Mouse (Mus musculus) layer of hippocampus, adult 9-10 months (tissue): ENCODE measurements around the gene Fam228b.
"Not testable (repeated sequence)": the region's sequence is repeated elsewhere in the genome, so short reads cannot be mapped to it uniquely, and the experiment has no call there.

Experiments
- DNase-seq: peaks from one replicate; pipeline ENCODE4 v3.0.0; 2022; ENCODE audit warnings: low spot score

The Fam228b gene

GRCm38 (mm10) chr12:4742183-4742582 lies 26.9 kb downstream of the Fam228b start:
- no peak for DNase-seq

- DNase-seq, result no peak
These were observed 28.2 kb downstream of the Fam228b start for GRCm38 (mm10) chr12:4740823-4741222.

DNA sequence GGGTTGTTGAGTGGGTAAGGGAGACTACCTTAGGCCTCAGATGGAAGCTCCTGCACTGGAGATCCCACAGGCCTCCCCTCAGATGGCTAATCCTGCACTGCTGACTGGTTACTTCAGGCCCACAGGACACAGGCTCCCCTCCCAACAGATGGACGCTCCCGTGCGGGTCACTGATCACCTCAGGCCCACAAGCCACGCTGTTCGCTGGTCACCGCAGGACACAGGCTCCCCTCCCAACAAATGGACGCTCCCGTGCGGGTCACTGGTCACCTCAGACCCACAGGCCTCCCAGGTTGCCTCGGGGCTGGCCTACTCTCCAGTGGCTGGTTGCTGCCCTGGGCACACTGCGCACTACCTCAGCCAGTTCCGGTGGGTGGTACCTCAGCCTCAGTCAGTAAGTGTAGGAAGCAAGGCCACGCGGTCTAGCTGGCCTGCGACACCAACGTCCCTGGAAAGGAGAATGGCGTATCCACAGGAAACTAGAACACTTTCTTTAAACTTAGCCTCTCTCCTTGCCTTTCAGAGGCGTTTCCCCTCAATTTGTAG lies 31.0 kb downstream of the Fam228b start, which contains the start of gene Fam228a:
Fam228a (minus strand) TSS at position 400 of the 546 bp plus-strand sequence.
- no peak for DNase-seq

GRCm38 (mm10) chr12:4732332-4732731 lies 36.7 kb downstream of the Fam228b start:
- DNase-seq, result no peak

GRCm38 (mm10) chr12:4731629-4732028 lies 37.4 kb downstream of the Fam228b start:
- DNase-seq, result no peak

GRCm38 (mm10) chr12:4729165-4729564 lies 39.9 kb downstream of the Fam228b start:
- no peak for DNase-seq

DNA sequence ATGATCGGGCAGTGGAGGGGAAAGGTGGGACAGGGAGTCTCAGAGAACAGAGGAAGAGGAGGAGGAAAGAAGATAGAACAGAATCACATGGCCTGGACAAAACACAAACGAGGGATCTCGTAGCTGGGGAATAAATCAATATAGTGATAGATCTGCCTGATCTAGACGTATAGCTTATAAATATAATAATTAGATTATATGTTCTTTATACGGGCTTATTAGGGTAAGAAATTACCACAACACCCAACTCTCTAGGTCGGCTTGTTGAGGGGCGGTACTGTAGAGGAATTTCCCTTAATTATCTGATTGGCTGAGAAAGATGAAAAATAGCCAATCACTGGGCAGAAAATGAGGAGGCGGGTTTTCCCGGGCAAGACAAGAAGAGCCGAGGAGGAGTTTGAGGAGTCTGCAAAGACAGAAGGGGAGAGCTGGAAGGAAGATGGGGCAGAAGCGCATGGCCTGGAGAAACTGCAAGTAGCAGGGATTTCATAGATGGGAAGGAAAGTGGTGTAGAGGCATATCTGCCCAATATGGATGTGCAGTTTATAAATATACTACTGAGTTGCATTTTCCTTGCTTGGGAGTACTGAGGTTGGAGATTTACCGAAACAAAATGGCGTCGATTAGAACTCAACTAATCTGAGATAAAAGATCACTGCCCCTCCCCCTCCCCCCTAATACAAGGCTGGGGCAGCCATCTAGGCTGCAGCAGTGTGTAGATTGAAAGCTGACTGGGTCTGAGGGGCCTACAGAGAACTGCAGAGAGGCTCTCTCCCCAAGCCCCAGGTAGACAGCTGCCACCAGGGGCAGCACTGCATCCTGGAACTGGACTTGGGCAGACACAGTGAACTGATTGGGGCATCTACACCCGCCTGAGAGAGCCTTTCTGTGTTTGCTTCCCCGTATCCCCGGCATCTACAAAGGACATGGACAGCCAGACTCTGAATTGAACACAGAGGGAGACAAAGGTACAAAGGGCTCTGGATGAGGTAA lies 49.0 kb downstream of the Fam228b start:
- DNase-seq, result no peak

GRCm38 (mm10) chr12:4719066-4719761 lies 49.9 kb downstream of the Fam228b start:
- no peak for DNase-seq

- no peak for DNase-seq
These were observed 51.6 kb downstream of the Fam228b start for GRCm38 (mm10) chr12:4717417-4717816.

GRCm38 (mm10) chr12:4715606-4716005 lies 53.5 kb downstream of the Fam228b start:
- DNase-seq, result no peak

DNA sequence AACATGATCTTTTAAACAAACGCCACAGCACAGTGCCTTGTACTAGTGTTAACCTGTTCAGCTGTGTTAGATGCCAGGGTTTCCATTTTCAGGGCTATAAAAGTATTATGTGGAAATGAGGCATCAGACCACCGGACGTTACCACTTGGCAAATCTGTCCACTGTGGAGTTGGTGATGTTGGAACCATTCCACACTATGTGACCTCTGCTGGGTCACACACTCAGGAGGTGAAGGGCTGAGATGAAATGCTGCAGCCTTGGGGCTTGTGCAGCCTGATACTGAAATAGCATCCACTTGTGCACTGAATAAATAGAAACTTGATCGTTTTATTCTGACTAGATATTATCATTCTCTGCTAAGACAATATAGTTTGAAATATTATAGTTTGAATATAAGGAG lies 55.7 kb downstream of the Fam228b start:
- no peak for DNase-seq

DNA sequence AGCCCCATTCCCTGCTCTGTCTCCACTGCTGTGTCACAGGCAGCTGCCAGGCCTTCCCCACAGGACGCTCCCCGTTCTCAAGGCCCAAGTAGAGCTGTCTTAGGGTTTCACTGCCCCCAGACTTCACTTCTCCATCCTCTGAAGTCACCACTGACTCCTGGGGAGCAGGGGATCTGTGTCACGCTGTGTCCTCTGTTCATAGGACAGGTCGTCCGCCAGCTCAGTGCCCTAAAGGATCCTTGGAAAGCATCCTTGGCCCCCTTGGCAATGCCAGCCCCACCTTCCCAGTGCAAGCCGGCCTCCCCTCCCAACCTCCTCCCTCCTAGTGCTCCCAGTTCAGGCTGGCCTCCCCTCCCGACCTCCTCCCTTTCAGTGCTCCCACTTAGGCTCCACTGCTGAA lies 59.1 kb downstream of the Fam228b start:
- no peak for DNase-seq

DNA sequence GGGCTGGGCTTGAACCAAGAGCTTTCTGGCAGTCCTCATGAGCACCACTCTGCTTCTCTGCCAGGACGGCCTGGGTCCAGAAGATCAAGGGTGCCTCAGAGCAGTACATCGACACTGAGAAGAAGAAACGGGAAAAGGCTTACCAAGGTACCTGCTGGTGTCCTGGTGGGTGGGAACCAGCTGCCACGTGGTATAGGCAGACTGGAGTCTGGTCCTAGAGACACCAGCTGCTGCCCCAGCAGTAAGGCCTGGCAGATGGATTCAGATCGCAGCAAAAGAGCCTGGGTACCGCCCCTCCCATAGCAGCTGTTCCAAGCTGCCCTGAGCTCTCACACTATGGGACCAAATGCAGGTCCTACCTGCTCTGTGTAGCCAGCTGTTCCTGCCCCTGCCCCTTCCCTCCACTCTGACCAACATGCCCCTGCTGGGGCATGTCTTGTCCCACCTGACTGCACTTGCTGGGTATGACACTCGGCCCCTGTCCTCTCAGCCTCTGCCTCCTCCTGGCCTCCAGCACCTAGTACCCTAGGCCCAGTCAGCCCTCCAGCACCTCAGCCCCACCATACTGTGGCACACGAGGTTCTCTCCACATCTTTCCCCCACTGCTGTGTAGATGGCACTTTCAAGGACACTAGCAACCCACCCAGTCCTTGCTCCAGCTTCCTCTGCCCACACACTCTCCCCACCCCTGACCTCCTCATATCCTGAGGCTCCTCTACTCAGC lies 60.0 kb downstream of the Fam228b start:
- DNase-seq, result no peak

GRCm38 (mm10) chr12:4708296-4708695 lies 60.8 kb downstream of the Fam228b start:
- DNase-seq, result no peak

- DNase-seq, result no peak
These were observed 61.5 kb downstream of the Fam228b start for GRCm38 (mm10) chr12:4707488-4708017.

- DNase-seq, result no peak
These were observed 62.2 kb downstream of the Fam228b start for GRCm38 (mm10) chr12:4706901-4707300.

DNA sequence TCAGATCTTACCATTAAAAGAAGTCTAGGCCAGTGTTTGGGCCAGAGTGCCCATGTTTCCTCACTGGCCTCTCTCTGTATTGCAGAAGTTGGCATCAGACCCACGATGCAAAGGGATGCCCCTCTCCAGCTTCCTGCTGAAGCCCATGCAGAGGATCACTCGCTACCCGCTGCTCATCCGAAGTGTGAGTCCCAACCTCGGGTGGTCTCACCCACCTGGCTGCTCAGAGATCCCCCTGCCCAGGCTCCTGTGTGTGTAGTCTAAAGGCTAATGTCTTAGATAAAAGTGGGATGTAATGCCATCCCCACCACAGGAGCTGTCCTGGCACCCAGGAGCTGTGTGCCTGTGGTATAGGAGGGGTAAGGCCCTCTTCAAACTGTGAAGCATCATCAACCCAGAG lies 62.9 kb downstream of the Fam228b start:
- DNase-seq, result no peak

- not testable (repeated sequence) for DNase-seq
These were observed 63.4 kb downstream of the Fam228b start for GRCm38 (mm10) chr12:4705626-4706025.

DNA sequence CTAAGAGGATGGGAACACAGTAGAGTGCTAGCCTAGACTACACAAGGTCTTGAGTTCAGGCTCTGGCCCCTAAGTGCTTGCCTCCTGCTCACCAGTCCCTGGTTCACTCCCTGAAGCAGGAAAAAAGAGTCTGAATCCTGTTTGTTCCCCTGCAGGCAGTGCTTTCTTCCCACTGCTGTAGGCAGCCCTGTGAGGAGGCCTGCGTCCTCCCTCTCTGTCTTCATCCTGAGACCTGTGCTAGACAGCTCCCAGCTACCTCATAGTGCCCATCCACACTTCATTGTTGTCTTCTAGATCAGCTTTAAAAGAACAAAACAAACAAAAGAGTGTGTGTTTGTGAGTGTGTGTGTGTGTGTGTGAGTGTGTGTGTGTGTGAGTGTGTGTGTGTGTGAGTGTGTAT lies 74.5 kb downstream of the Fam228b start:
- DNase-seq, result no peak

- DNase-seq, result no peak
These were observed 77.9 kb downstream of the Fam228b start for GRCm38 (mm10) chr12:4691193-4691592.
